15 mouse cellular contexts compared by ENCODE assay signal in genomic region chrX:68243958-68244357, GRCm38 (mm10).
"Had no signal": no experiment of that assay in that cellular context is flagged by ENCODE, and none has a peak within 500 bp of the region (broad histone marks: within the 10 kb centered on the region; RNA-seq: fewer than 3 reads in every experiment).

No protein-coding gene starts in this region.

- H3K4me1 ChIP-seq: neural tube, embryonic 15.5 days; stomach, embryonic 15.5 days had no signal

- H3K4me2 ChIP-seq: neural tube, embryonic 15.5 days; stomach, embryonic 15.5 days had no signal

- H3K36me3 ChIP-seq: neural tube, embryonic 15.5 days; stomach, embryonic 15.5 days had no signal

- H3K4me3 ChIP-seq: neural tube, embryonic 15.5 days; stomach, embryonic 15.5 days had no signal

- H3K9ac ChIP-seq: neural tube, embryonic 15.5 days; stomach, embryonic 15.5 days had no signal

- H3K9me3 ChIP-seq: neural tube, embryonic 15.5 days; stomach, embryonic 15.5 days had no signal

- H3K27ac ChIP-seq: neural tube, embryonic 15.5 days; stomach, embryonic 15.5 days; stomach, postnatal 0 days had no signal

- H3K27me3 ChIP-seq: neural tube, embryonic 15.5 days; stomach, embryonic 15.5 days had no signal

- DNase-seq: retina, postnatal 1 day; right cerebral cortex, adult 18-20 months; right cerebral cortex, postnatal 14 days; right cerebral cortex, postnatal 25 days; right cerebral cortex, postnatal 4 days; spleen, adult 18-20 months; thymus, adult 18-20 months; thymus, adult 2 months; thymus, postnatal 14 days; thymus, postnatal 25 days; thymus, postnatal 36 days; thymus, postnatal 4 days had no signal
